Mouse (Mus musculus) kidney, embryonic 16.5 days (tissue): Measurements from ENCODE around the gene Cebpb. TPM values are rescaled to one million over a fixed set of nuclear protein-coding genes. Genes with fewer than 3 reads are reported as not detected.

Experiments used
- ATAC-seq: fragments of 200-750 bp; cut with Nextera tagmentation; 2 replicates; pipeline ENCODE4 v1.8.0; 2017; ENCODE audit warnings: moderate TSS enrichment; ENCODE audit not compliant: low FRiP score, low TSS enrichment
- H3K27ac ChIP-seq: fragments of 300-500 bp; sonication (generic); 2 replicates; pipeline ENCODE4 v1.5.1; 2014; ENCODE audit warnings: low read length
- H3K27me3 ChIP-seq: fragments of 300-500 bp; sonication (generic); 2 replicates; pipeline ENCODE4 v1.6.1; 2014; ENCODE audit warnings: low read length, control low read depth, mixed read lengths; ENCODE audit not compliant: insufficient read depth
- H3K36me3 ChIP-seq: fragments of 300-500 bp; sonication (generic); 2 replicates; pipeline ENCODE4 v1.6.1; 2014; ENCODE audit warnings: low read length, control low read depth, mixed read lengths; ENCODE audit not compliant: insufficient read depth
- H3K4me1 ChIP-seq: fragments of 300-500 bp; sonication (generic); 2 replicates; pipeline ENCODE4 v1.6.1; 2014; ENCODE audit warnings: low read length, control low read depth, mixed read lengths; ENCODE audit not compliant: insufficient read depth
- H3K4me2 ChIP-seq: fragments of 300-500 bp; sonication (generic); replicated peaks from 2 replicates; pipeline ENCODE4 v1.6.1; 2014; ENCODE audit warnings: low read depth, low read length
- H3K4me3 ChIP-seq: fragments of 300-500 bp; sonication (generic); 2 replicates; pipeline ENCODE4 v1.5.1; 2014; ENCODE audit warnings: mild to moderate bottlenecking, low read length
- H3K9ac ChIP-seq: fragments of 300-500 bp; sonication (generic); replicated peaks from 2 replicates; pipeline ENCODE4 v1.6.1; 2014; ENCODE audit warnings: low read length
- H3K9me3 ChIP-seq: fragments of 300-500 bp; sonication (generic); 2 replicates; pipeline ENCODE4 v1.6.1; 2016; ENCODE audit warnings: low read length, control low read depth
- WGBS: fragments of 180-500 bp; shearing (Covaris S2); extraction: QIAGEN DNeasy Blood & Tissue Kit; methylation state at CpG from one replicate; pipeline ENCODE4 v1.1.7; 2014; 5-methylcytosine and 5-hydroxymethylcytosine counted together
- polyA plus RNA-seq: library from polyadenylated mRNA; unstranded; fragments of >200 nt; fragmentation: Nextera tagmentation; extraction: Ambion mirVana; gene quantifications from 2 replicates; pipeline ENCODE4 v1.2.1, GENCODE M21; 2015

Gene Cebpb
- polyA plus RNA-seq, 1 experiment from 2014 or later: 0.34 TPM

DNA sequence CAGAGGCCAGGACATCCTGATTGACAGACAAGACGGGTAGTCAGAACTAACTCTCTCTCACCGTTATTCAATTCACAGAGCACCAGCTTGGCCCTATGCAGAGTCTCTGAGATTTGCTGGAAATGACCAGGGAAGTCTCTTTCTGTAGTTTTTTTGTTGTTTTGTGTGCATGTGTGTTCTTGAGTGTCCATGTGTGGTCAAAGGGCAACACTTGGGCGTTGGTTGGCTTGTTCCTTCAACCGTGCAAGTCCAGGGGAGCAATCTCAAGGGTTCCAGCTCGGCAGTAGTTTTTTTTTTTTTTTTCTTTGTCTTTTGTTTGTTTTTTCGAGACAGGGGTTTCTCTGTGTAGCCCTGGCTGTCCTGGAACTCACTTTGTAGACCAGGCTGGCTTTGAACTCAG is 26.0 kb upstream of the Cebpb start:
- H3K4me2 ChIP-seq: no peak overlapping the region
- WGBS: 52% methylated on average over 6 of the region's 6 CpGs
- no peak overlapping the region for H3K27ac ChIP-seq
- no peaks in the 10 kb centered on the region for H3K9me3 ChIP-seq
- H3K4me3 ChIP-seq: no peak overlapping the region
- peaks cover 28% of the 10 kb centered on the region for H3K4me1 ChIP-seq
- H3K27me3 ChIP-seq: no peaks in the 10 kb centered on the region
- no peak overlapping the region for H3K9ac ChIP-seq
- no peak for ATAC-seq
- no peaks in the 10 kb centered on the region for H3K36me3 ChIP-seq

DNA sequence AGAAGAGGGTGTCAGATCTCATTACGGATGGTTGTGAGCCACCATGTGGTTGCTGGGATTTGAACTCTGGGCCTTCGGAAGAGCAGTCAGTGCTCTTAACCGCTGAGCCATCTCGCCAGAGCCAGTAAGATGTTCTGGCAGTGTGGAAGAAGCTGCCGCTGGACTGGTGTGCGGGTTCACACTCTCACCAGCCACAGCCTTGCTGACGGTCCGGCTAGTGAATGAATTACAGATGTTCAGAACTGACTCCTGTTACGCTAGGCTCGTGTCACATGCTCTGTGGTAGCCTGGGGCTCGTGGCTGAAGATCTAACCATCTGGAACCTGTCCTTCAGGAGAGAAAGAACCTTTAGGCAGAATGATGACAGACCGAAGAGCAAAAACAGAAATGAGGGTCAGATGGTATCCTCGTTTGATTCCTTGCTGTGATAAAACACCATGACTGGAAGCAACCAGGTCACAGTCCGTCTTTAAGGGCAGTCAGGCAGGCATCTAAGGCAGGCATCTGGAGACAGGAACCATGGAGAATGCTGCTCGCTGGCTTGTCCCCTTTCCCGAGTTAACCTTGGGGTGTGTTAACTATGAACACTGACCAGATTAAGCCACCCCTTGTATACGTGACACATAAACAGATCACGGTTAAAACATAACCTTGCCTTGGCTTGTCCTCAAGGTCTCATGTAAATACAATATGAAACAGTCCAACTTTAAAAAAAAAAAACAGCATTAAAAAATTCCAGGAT is 22.6 kb upstream of the Cebpb start:
- Histone ChIP-seq H3K4me1 (peaks cover 3% of the 10 kb centered on the region; the same call in 1 of the 2 replicates), H3K27me3 (no peaks in the 10 kb centered on the region), H3K4me3 (no peak overlapping the region), H3K27ac (no peak overlapping the region), H3K9me3 (no peaks in the 10 kb centered on the region), H3K36me3 (no peaks in the 10 kb centered on the region), H3K4me2 (no peak overlapping the region), H3K9ac (no peak overlapping the region)
- WGBS: 75% methylated on average over 18 of the region's 18 CpGs
- no peak for ATAC-seq

DNA sequence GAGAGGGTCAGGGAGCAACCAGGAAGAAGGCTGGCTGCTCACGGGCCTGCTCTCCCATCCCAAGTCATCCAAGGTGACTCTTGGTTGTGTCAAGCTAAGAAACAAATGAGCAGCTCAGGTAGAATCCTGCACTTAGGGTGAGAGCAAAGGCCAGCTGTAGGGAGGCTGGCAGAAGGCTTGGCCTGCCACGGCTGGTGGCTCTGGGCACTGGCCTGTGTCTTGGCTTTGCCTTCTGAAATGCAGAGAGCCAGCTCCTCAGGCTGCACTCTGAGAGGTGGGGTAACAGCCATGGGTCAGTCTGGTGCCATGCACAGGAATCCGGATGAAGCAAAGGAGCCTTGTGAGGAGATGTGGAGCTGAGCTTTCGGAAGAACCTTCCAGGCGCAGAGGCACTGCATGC is 20.3 kb upstream of the Cebpb start:
- no peak overlapping the region for H3K27ac ChIP-seq

DNA sequence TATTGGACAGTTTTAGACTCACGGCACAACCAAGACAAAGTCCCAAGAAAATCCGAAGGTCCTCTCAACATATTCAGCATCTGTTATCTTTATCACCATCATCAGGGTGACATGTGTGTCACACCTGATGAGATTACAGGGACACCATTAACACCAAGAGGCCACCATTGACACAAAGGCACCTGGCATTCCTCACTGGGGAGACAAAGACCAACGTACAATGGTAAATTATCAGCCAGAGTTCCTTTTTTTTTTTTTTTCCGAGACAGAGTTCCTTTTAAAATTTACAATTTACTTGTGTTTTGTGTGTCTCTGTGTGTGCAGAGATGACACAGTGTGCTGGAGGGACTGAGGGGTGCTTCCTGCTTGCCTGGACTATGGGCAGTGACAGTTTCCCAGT is 19.3 kb upstream of the Cebpb start:
- Histone ChIP-seq H3K27me3 (no peaks in the 10 kb centered on the region), H3K36me3 (no peaks in the 10 kb centered on the region), H3K4me1 (0 out of 2 replicates have a peak, but pooled peaks cover 5% of the 10 kb centered on the region), H3K9me3 (no peaks in the 10 kb centered on the region), H3K27ac (no peak overlapping the region), H3K4me2 (no peak overlapping the region), H3K4me3 (no peak overlapping the region), H3K9ac (no peak overlapping the region)
- WGBS: 69% methylated on average over 4 of the region's 4 CpGs
- ATAC-seq: no peak

More for the DNA sequence above, 20.3 kb upstream of the Cebpb start:
- H3K4me3 ChIP-seq: no peak overlapping the region
- no peaks in the 10 kb centered on the region for H3K36me3 ChIP-seq
- no peaks in the 10 kb centered on the region for H3K27me3 ChIP-seq
- no peak for ATAC-seq
- WGBS: 71% methylated on average over 5 of the region's 5 CpGs
- 0 out of 2 replicates have a peak, but pooled peaks cover 5% of the 10 kb centered on the region for H3K4me1 ChIP-seq
- no peak overlapping the region for H3K9ac ChIP-seq
- H3K4me2 ChIP-seq: no peak overlapping the region
- H3K9me3 ChIP-seq: no peaks in the 10 kb centered on the region

DNA sequence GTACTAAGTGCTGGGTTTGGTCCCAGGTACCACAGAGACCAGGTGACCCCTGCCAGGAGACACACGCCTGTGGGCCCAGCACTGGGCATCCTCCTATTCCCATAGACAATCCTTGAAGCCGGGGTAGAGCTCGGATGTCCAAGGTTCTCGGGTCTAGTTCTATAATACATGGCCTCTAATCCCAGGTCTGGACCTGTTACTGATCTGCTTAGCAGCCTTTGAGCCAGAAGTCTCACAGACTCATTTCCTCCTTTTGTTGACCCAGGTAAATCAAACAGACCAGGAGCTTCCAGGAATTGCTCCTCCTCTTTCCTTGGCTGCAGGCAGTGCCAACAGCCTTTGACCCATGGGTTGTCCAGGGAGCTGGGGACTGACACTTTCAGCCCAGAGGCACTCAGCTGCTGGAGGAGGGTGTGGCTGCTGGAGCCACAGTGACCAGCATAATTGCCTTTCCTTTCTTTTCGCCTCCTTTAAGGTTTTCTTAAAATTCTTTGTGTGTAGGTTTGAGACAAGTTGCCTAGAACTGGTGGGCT is 17.5 kb upstream of the Cebpb start:
- no peak overlapping the region for H3K9ac ChIP-seq
- ATAC-seq: peak; percentile 44; the same call in 1 of the 2 replicates
- no peak overlapping the region for H3K4me2 ChIP-seq
- H3K9me3 ChIP-seq: no peaks in the 10 kb centered on the region
- 0 out of 2 replicates have a peak, but pooled peaks cover 5% of the 10 kb centered on the region for H3K4me1 ChIP-seq
- no peaks in the 10 kb centered on the region for H3K27me3 ChIP-seq
- H3K27ac ChIP-seq: no peak overlapping the region
- no peak overlapping the region for H3K4me3 ChIP-seq
- 78% methylated on average over 5 of the region's 5 CpGs for WGBS
- no peaks in the 10 kb centered on the region for H3K36me3 ChIP-seq

DNA sequence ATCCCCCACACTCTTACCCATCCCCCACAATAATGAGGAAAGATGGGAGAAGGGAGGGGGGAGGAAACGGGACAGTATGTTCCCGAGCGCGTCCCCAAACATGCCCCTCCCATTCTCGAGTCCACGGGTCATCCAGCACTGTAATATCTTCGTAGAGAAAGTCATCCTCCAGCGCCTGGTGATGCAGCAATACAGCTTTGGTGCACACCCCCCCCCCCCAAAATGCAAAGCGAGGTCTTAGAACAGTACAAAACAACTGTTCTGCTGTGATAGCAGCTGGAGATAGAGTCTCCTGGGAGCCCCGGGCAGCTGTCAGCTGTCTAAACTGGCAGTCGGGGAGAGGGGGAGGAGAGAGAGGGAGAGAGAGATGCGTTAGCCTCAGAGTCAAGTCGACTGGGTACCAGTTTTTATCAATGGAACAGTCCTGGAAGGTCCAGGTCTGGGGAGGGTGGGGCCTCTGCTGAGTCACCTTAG is 16.5 kb upstream of the Cebpb start:
- H3K4me1 ChIP-seq: 0 out of 2 replicates have a peak, but pooled peaks cover 5% of the 10 kb centered on the region
- no peaks in the 10 kb centered on the region for H3K9me3 ChIP-seq
- no peak overlapping the region for H3K27ac ChIP-seq
- 28% methylated on average over 13 of the region's 13 CpGs for WGBS
- peak overlapping the region; percentile 13; the same call in 1 of the 2 replicates for H3K4me2 ChIP-seq
- no peaks in the 10 kb centered on the region for H3K36me3 ChIP-seq
- no peaks in the 10 kb centered on the region for H3K27me3 ChIP-seq
- no peak overlapping the region for H3K4me3 ChIP-seq
- H3K9ac ChIP-seq: 0 out of 2 replicates have a peak overlapping the region, but pooled peaks have one; percentile 6
- ATAC-seq: no peak

DNA sequence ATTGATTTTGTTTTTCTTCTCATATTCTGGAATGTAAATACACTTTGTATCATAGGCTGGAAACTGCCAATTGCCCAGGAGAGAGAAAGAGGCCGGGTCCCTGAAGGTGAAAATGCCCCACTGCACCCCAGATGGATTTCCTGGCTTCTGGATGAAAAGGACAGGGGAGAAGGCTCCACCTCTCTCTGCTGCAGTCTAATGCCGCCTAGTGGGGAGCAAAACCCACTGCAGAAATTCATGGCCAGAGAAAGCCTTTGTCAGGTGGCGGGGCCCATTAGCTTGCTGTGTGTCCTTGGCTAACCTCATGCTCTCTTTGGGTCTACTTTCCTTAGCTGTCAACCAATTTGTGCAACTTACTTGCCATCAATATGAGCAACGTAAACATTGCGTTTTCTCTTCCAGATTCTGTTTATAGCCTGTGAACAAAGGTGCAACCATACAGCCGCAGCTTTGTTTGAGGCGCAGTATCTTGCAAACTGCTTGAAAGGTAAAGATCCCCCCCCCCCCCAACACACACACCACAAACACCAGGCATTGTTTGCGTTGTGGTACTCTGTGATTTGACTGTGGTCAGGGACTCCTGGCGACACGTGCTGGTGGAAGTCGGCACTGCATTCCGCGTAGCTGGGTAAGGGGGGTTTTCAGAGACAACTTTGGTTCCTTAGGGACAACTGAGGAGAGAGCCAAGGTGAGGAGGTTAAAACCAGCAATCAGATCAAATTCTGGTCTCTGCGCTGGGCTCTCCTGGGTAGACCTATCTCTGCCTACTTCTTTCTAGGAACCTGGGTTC is 13.4 kb upstream of the Cebpb start:
- Histone ChIP-seq H3K27ac (no peak overlapping the region), H3K4me3 (no peak overlapping the region), H3K4me1 (0 out of 2 replicates have a peak, but pooled peaks cover 5% of the 10 kb centered on the region), H3K9ac (no peak overlapping the region), H3K4me2 (no peak overlapping the region), H3K27me3 (no peaks in the 10 kb centered on the region), H3K9me3 (no peaks in the 10 kb centered on the region), H3K36me3 (no peaks in the 10 kb centered on the region)
- 43% methylated on average over 14 of the region's 14 CpGs for WGBS
- no peak for ATAC-seq

DNA sequence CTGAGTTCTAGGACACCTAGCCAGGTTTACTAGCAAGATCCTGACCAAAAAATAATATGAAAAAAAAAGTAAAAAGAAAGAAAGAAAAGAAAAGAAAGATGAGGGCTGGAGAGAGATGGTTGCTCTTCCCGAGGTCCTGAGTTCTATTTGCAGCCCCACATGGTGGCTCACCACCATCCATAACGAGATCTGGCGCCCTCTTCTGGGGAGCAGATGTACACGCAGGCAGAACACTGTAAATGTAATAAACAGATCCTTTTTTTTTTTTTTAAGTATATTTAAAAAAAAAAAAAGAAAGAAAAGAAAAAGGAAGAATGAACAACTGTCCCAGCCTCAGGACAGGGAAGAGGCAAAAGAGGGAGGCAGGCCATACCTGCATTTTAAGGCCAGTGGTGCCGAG is 10.1 kb upstream of the Cebpb start:
- no peak overlapping the region for H3K4me3 ChIP-seq
- H3K4me1 ChIP-seq: no peaks in the 10 kb centered on the region
- H3K36me3 ChIP-seq: no peaks in the 10 kb centered on the region
- no peak overlapping the region for H3K9ac ChIP-seq
- WGBS: 49% methylated on average over 5 of the region's 5 CpGs
- H3K27ac ChIP-seq: no peak overlapping the region
- no peaks in the 10 kb centered on the region for H3K9me3 ChIP-seq
- H3K4me2 ChIP-seq: no peak overlapping the region
- no peaks in the 10 kb centered on the region for H3K27me3 ChIP-seq
- ATAC-seq: no peak

DNA sequence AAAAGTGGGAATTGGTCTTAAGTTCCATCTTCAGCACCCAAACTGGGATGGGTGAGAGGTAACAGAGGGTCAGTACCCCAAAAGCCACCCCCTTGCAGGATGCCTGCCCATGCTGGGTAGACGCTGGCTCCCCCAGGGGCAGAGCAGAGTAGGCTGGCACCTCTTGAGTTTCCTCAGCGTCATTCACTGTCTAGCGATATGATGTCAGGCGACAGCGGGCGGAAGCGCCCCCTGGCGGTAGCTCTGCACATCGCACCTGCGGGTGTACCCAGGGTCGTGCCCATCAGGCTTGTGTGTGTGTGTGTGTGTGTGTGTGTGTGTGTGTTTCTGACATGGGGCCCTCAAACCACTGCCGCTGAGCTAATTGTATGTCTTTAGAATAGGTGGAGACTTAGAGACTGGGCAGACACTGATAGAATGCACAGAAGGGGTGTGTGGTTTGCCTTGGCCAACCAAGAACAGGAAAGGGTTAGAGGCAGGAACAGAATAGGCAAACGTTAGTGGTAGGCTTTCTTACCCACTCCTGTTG is 8.7 kb upstream of the Cebpb start:
- H3K4me1 ChIP-seq: no peaks in the 10 kb centered on the region
- H3K4me2 ChIP-seq: no peak overlapping the region
- no peaks in the 10 kb centered on the region for H3K36me3 ChIP-seq
- H3K9me3 ChIP-seq: no peaks in the 10 kb centered on the region
- under 1% methylated on average over 13 of the region's 13 CpGs for WGBS
- H3K4me3 ChIP-seq: no peak overlapping the region
- H3K27me3 ChIP-seq: no peaks in the 10 kb centered on the region
- no peak overlapping the region for H3K27ac ChIP-seq
- H3K9ac ChIP-seq: no peak overlapping the region
- ATAC-seq: peak; percentile 79
